Mouse (Mus musculus): Measurements from ENCODE around the gene Tmem223. TPM values are rescaled to one million over a fixed set of nuclear protein-coding genes. Genes with fewer than 3 reads are reported as not detected.
"Not testable (repeated sequence)": the region's sequence is repeated elsewhere in the genome, so short reads cannot be mapped to it uniquely, and the experiment has no call there.

Tmem223 gene
- total RNA-seq (2021) = 100 to 1,000 TPM; 133 to 134 TPM
- long read RNA-seq, experiment 1, transcript Tmem223-201 (2 exons, 748 nt) = major isoform, 178 of 180 reads
- long read RNA-seq, experiment 1, partial matches to known transcripts = 2 of 180 reads
- long read RNA-seq, experiment 1, other reads (novel, unspliced or antisense) = 0 of 180 reads
- long read RNA-seq, experiment 2, transcript Tmem223-201 (2 exons, 748 nt) = major isoform, 108 of 108 reads
- long read RNA-seq, experiment 2, partial matches to known transcripts = 0 of 108 reads
- long read RNA-seq, experiment 2, other reads (novel, unspliced or antisense) = 0 of 108 reads

GRCm38 (mm10) chr19:8770567-8771270 is at the start of gene Tmem223:
TSS of gene Tmem223 (plus strand) at chr19:8770996.
- peak; percentile 86 to 90 for DNase-seq

DNA sequence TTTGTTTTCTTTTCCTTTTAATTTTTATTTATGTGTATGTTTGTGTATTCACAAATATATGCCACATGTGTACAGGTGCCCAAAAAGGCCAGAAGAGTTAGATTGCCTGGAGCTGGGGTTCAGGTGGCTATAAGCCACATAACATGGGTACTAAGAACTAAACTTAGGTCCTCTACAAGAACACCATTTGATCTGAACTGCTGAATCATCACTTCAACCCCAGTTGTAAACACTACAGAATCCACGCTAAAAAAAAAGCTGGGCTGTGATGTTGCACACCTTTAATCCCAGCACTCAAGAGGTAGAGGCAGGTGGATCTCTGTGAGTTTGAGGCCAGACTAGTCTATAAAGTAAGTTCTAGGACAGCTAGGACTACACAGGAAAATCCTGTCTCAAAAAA is 49.4 kb upstream of the Tmem223 start:
- no peak for DNase-seq

GRCm38 (mm10) chr19:8722021-8722420 is 48.8 kb upstream of the Tmem223 start:
- no peak for DNase-seq

DNA sequence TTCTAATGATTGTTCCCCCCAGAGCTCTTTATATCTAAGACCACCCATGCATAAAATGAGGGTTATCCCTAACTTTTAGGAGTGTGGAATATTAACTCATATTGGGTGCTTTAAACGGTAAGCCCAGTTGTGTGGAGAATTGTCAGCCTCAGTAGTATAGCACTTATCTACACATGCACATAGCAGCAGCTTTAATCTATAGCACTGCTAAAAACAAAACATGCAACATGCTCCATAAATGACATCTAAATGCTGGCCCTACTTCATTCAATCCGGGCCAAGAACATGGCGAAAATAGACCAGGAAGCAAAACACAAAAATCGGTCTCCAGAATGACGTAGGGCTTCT is 48.3 kb upstream of the Tmem223 start:
- no peak for DNase-seq

DNA sequence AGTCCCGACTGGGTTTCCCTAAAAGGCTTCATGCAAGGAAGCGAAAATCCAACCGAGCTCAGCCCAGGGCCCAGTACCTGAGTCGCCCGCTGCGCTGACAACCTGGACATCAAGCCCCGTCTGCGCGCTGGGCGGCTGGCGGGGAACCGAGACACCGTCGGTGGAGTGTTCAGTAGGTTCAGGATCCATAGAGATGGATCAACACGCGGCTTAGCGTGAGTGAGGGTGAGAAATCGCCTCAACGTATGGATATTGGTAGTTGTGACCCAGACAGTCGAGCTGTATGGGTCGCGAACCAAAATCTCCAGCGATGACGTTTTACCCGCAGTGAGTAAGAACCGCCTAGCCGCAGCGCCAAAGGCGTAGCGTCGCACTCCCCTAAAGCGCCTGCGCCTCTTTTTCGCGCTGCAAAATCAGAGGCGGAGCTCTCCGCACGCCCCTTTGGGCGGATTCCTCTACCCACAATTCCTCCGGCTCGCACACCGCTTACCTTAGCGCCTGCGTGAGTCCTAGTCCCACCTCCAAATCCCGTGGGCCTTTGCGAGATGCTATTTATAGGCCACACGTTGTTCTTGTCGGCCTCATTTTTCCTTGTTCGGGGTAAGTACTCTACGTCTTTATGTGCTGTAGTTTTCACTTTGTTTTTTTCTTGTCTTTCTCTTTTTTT is 47.8 kb upstream of the Tmem223 start, which contains the start of gene Slc3a2:
Gene Slc3a2, minus strand, starts transcription at position 463 of the 667 bp plus-strand sequence.
- DNase-seq = peak; percentile 99

GRCm38 (mm10) chr19:8723574-8724346 is 47.0 kb upstream of the Tmem223 start:
- no peak for DNase-seq

DNA sequence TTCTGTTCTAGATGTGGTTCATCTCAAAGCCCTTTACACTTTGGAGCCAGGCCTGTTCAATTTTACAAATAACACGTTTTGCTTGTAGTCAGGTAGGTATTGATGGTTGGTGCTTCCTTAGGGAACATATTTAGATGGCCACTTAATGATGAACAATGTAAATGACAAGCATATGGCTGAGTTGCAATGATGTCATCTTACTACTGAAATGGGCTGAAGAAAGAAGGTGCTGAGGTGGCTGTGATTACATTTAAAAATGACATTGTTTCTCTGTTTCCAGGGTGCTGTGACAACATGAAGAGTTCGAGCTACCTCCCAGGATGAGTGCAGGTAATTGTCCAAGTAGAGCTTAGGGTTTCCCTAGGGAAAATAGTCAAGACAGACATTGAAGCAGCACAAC is 46.4 kb upstream of the Tmem223 start:
- no peak for DNase-seq

- DNase-seq = no peak
Measured at GRCm38 (mm10) chr19:8725081-8725613, 45.6 kb upstream of the Tmem223 start.

- no peak for DNase-seq
Measured at GRCm38 (mm10) chr19:8726609-8727390, 44.0 kb upstream of the Tmem223 start.

- no peak for DNase-seq
Measured at GRCm38 (mm10) chr19:8727495-8728114, 43.2 kb upstream of the Tmem223 start.

DNA sequence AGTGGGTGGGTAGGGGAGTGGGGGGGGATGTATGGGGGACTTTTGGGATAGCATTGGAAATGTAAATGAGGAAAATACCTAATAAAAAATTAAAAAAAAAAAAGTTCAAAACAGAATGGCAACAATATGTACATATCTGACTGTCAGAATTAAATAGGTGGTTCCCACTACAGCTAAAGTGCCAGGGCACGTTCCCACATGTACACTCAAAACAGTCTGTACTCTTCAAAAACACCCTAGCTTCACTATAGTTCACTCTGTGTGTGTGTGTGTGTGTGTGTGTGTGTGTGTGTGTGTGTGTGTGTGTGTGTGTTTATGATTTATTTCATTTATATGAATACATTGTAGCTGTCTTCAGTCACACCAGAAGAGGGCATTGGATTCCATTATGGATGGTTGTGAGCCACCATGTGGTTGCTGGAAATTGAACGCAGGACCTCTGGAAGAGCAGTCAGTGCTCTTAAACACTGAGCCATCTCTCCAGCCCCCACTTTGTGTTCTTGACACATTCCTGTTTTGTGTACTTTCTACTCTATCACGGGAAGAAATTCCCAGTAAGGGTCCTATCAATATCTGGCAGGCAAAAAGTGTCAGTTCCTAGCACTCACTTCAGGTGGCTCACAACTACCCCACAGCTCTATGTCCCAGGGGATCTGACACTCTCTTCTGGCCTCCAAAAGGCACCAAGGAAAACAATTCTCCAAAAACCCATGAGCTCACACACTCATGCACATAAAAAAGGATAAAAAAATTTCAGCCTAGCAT is 42.3 kb upstream of the Tmem223 start:
- DNase-seq = not testable (repeated sequence)

GRCm38 (mm10) chr19:8734334-8734733 is 36.5 kb upstream of the Tmem223 start:
- DNase-seq = no peak

GRCm38 (mm10) chr19:8735389-8736159 is 35.2 kb upstream of the Tmem223 start, which contains the start of gene Wdr74:
TSS of gene Wdr74 (plus strand) at chr19:8735827.
- DNase-seq = peak; percentile 93 to 96

- no peak for DNase-seq
Measured at GRCm38 (mm10) chr19:8736160-8736467, 34.7 kb upstream of the Tmem223 start.

DNA sequence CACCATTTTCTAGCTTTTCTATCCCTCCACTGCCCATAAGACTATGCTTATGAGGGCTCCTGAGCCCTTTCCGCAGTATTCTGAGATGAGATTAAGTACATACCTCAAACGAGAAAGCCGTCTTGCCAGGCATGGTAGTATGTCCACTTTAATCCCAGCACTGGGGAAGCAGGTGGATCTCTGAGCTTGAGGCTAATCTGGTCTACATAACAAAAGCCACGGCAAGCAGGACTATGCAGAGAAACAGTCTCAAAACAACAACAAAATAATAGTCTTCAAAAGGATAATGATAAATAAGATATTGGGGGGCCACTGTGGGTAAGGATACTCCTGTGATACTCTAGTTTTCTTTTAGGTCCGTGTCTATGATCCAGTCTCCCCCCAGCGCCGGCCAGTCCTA is 31.9 kb upstream of the Tmem223 start:
- DNase-seq = no peak

- DNase-seq = no peak
Measured at GRCm38 (mm10) chr19:8739646-8740045, 31.1 kb upstream of the Tmem223 start.

- peak in 1 of 2 experiments; percentile 8 for DNase-seq
Measured at GRCm38 (mm10) chr19:8740603-8741002, 30.2 kb upstream of the Tmem223 start, which contains the start of gene 1700092M07Rik. TSS of gene 1700092M07Rik (plus strand) at chr19:8740718.

- peak; percentile 96 to 98 for DNase-seq
Measured at GRCm38 (mm10) chr19:8741243-8741869, 29.4 kb upstream of the Tmem223 start, which contains the start of gene Stx5a. TSS of gene Stx5a (plus strand) at chr19:8741413.

DNA sequence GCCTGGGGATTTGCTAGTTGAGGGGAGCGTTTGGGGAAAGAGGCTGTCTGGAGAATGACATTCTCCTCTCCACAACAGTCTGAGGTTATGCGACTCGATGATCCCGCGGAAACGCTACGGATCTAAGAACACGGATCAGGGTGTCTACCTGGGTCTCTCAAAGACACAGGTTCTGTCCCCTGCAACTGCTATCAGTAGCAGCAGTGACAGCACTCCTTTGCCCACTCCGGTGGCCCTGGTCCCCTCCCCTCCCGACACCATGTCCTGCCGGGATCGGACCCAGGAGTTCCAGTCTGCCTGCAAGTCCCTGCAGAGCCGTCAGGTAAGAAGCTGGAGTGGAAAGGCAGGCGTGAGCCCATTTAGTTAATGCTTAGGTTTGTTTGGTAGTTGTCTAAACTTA is 28.6 kb upstream of the Tmem223 start:
- no peak for DNase-seq
